Mouse (Mus musculus): Measurements from ENCODE around the gene Sp7.

DNA sequence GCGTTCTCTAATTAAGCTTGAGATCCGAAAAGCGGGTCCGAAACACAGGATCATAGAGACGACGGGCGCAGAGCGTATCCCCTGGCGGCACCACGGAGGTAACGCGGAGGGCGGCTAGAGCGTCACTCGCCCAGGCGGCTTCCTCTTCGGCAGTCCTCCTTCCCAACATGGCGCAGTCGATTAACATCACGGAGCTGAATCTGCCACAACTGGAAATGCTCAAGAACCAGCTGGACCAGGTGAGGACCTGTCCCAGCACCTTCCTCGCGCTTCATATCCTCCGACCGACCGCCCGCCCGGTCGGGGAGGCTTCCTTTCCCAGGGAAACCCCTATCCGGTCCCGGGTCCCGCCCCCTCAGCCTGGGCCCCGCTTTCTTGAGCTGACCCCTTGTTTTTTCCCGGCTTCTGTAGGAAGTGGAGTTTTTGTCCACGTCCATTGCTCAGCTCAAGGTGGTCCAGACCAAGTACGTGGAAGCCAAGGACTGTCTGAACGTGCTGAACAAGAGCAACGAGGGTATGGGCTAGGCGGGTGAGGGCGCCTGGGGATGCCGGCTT is 40.9 kb downstream of the Sp7 start, which contains the start of gene Pfdn5:
- TF ChIP-seq POLR2A (IDR thresholded peaks at IDR 0.05; ENCODE audit: control insufficient read depth in 1 of 2, insufficient read depth in 1 of 2, low read depth in 1 of 2, low read length in 2 of 2, poor library complexity in 1 of 2) (peak; percentile 48 to 76; a peak in 3 of 4 replicates), CTCF (IDR thresholded peaks at IDR 0.05 in 2 of 3, conservative IDR thresholded peaks at IDR 0.05 in 1 of 3; ENCODE audit: control insufficient read depth in 1 of 3, insufficient read depth in 1 of 3, low read depth in 2 of 3, low read length in 3 of 3, poor library complexity in 1 of 3, severe bottlenecking in 1 of 3) (peak in 1 of 3 experiments; percentile 6; a peak in 1 of 6 replicates), MYB (IDR thresholded peaks at IDR 0.05; ENCODE audit: low read depth, low read length) (no peak), MEF2A (IDR thresholded peaks at IDR 0.05; ENCODE audit: extremely low read depth, insufficient replicate concordance, low read depth, low read length, poor library complexity, severe bottlenecking) (no peak), HCFC1 (IDR thresholded peaks at IDR 0.05; ENCODE audit: low read depth, low read length) (peak; percentile 90), SIN3A (IDR thresholded peaks at IDR 0.05; ENCODE audit: low read length) (peak; percentile 96), CHD1 (IDR thresholded peaks at IDR 0.05; ENCODE audit: low read depth, low read length) (no peak), EP300 (IDR thresholded peaks at IDR 0.05; ENCODE audit: low read depth in 1 of 2, low read length in 2 of 2) (peak in 1 of 2 experiments; percentile 41; a peak in 1 of 4 replicates), MAFK (IDR thresholded peaks at IDR 0.05; ENCODE audit: borderline replicate concordance, low read depth, low read length) (no peak), UBTF (IDR thresholded peaks at IDR 0.05; ENCODE audit: borderline replicate concordance, insufficient read depth, low read depth, low read length) (no peak), ZC3H11A (IDR thresholded peaks at IDR 0.05; ENCODE audit: low read depth, low read length) (no peak), MXI1 (IDR thresholded peaks at IDR 0.05; ENCODE audit: low read depth, low read length) (peak; percentile 84)

Measured in MEL (cell line).